Comparison of ENCODE assay signal across 9 mouse cellular contexts in the genomic region with DNA sequence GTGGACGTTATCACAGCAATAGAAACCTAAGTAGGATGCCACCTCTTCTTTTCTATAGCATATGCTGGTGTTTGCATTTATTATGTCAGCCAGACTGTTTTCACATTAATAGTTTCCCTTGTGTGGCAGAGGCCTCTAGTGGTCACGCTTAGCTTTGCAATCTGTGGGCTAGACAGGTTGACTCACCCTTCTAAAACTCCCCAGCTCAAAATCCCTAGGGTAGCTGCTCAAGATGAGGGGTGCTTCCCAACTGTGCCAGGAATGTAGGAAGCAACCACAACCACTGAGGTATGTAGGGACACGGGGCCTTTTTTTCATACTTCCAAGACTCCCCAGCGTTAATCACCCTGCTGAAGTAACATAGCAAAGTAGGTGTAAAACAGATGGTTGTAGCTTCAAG.
DNase-seq lines count a peak whose midpoint lies in the region; ATAC-seq and TF ChIP-seq lines count a peak whose summit lies in the region.
"Had no signal": no experiment of that assay in that cellular context is flagged by ENCODE, and none has a peak within 500 bp of the region (broad histone marks: within the 10 kb centered on the region; RNA-seq: fewer than 3 reads in every experiment).

No protein-coding gene starts in this region.

- no peak overlapping the region for H3K9ac ChIP-seq in heart, embryonic 12.5 days
- H3K9ac ChIP-seq in forebrain, embryonic 11.5 days (ENCODE audit: low read length) = no peak overlapping the region
- H3K9ac ChIP-seq in liver, embryonic 14.5 days (replicated peaks) = no peak overlapping the region
- H3K9ac ChIP-seq: limb, embryonic 12.5 days had no signal

- peak; percentile 67 for TF ChIP-seq CTCF in liver, embryonic 14.5 days (IDR thresholded peaks at IDR 0.05; ENCODE audit: low read depth)

- 37% methylated on average over 4 of the region's 4 CpGs for WGBS in heart, embryonic 12.5 days
- 41% methylated on average over 4 of the region's 4 CpGs for WGBS in forebrain, embryonic 11.5 days
- 31% methylated on average over 4 of the region's 4 CpGs for WGBS in liver, embryonic 14.5 days (ENCODE audit: insufficient replicate concordance)

- peak; percentile 22 to 78 for DNase-seq in heart, adult 18-20 months
- peak; percentile 3 for DNase-seq in brain, embryonic 18.5 days (ENCODE audit: low read depth, low spot score)
- DNase-seq in forebrain, embryonic 11.5 days (ENCODE audit: low spot score) = peak; percentile 56
- peak; percentile 64 for DNase-seq in kidney, adult 9 months
- DNase-seq in liver, embryonic 14.5 days (ENCODE audit: low read depth in 3 of 3, low spot score in 3 of 3) = peak in 1 of 3 experiments; percentile 6
- DNase-seq in right cerebral cortex, postnatal 25 days = peak; percentile 40

- TF ChIP-seq EP300 in liver, embryonic 14.5 days (IDR thresholded peaks at IDR 0.05; ENCODE audit: low read depth) = no peak

- no peak for ATAC-seq in heart, embryonic 12.5 days (ENCODE audit: insufficient number of reproducible peaks, low FRiP score)
- peak; percentile 45 for ATAC-seq in CD4-positive, CD25-positive, alpha-beta regulatory T cell, adult 4 months
- peak; percentile 39; the same call in 1 of the 2 replicates for ATAC-seq in forebrain, embryonic 11.5 days (replicated peaks; ENCODE audit: low FRiP score)
- no peak for ATAC-seq in liver, embryonic 14.5 days (ENCODE audit: insufficient read depth)

- no peak overlapping the region for H3K27ac ChIP-seq in heart, embryonic 12.5 days (ENCODE audit: poor library complexity, severe bottlenecking)
- H3K27ac ChIP-seq in forebrain, embryonic 11.5 days (ENCODE audit: low read depth, low read length) = no peak overlapping the region
- H3K27ac ChIP-seq in liver, embryonic 14.5 days = no peak overlapping the region
- H3K27ac ChIP-seq: limb, embryonic 12.5 days had no signal

- H3K4me1 ChIP-seq in heart, embryonic 12.5 days (replicated peaks) = no peaks in the 10 kb centered on the region
- H3K4me1 ChIP-seq in forebrain, embryonic 11.5 days (replicated peaks; ENCODE audit: control insufficient read depth, insufficient read depth, low read length) = no peaks in the 10 kb centered on the region
- no peaks in the 10 kb centered on the region for H3K4me1 ChIP-seq in liver, embryonic 14.5 days (replicated peaks; ENCODE audit: control insufficient read depth in 2 of 2, insufficient read depth in 2 of 2, low read length in 1 of 2)
- H3K4me1 ChIP-seq: limb, embryonic 12.5 days had no signal

- no peaks in the 10 kb centered on the region for H3K9me3 ChIP-seq in heart, embryonic 12.5 days (replicated peaks)
- H3K9me3 ChIP-seq in forebrain, embryonic 11.5 days (ENCODE audit: control insufficient read depth, low read length) = no peaks in the 10 kb centered on the region
- no peaks in the 10 kb centered on the region for H3K9me3 ChIP-seq in liver, embryonic 14.5 days (ENCODE audit: control insufficient read depth, low read length)
- H3K9me3 ChIP-seq: limb, embryonic 12.5 days had no signal

- H3K27me3 ChIP-seq in heart, embryonic 12.5 days (replicated peaks) = no peaks in the 10 kb centered on the region
- no peaks in the 10 kb centered on the region for H3K27me3 ChIP-seq in forebrain, embryonic 11.5 days (ENCODE audit: control insufficient read depth, insufficient read depth, low read length)
- no peaks in the 10 kb centered on the region for H3K27me3 ChIP-seq in liver, embryonic 14.5 days (ENCODE audit: control insufficient read depth, insufficient read depth, low read length)
- H3K27me3 ChIP-seq: limb, embryonic 12.5 days had no signal

- H3K4me3 ChIP-seq in heart, embryonic 12.5 days = no peak overlapping the region
- no peak overlapping the region for H3K4me3 ChIP-seq in forebrain, embryonic 11.5 days (ENCODE audit: low read depth, low read length)
- H3K4me3 ChIP-seq in liver, embryonic 14.5 days (ENCODE audit: insufficient read depth in 1 of 2, low read depth in 2 of 2, low read length in 2 of 2) = no peak overlapping the region
- H3K4me3 ChIP-seq: limb, embryonic 12.5 days had no signal

- no peaks in the 10 kb centered on the region; the same call in 1 of the 2 replicates for H3K36me3 ChIP-seq in heart, embryonic 12.5 days
- no peaks in the 10 kb centered on the region for H3K36me3 ChIP-seq in forebrain, embryonic 11.5 days (ENCODE audit: control insufficient read depth, insufficient read depth, low read length)
- no peaks in the 10 kb centered on the region for H3K36me3 ChIP-seq in liver, embryonic 14.5 days (replicated peaks; ENCODE audit: control insufficient read depth, insufficient read depth, low read depth)

- no peak overlapping the region for H3K4me2 ChIP-seq in heart, embryonic 12.5 days
- H3K4me2 ChIP-seq in forebrain, embryonic 11.5 days (ENCODE audit: low read depth, low read length, severe bottlenecking) = no peak overlapping the region
- no peak overlapping the region for H3K4me2 ChIP-seq in liver, embryonic 14.5 days (ENCODE audit: low read depth)
- H3K4me2 ChIP-seq: limb, embryonic 12.5 days had no signal

Comparison
In these comparisons a context has a peak if more than half of its experiments do, and no peak if none do; other contexts are left out.
1. ATAC-seq: peak in CD4-positive, CD25-positive, alpha-beta regulatory T cell, adult 4 months (single experiment) and forebrain, embryonic 11.5 days (single experiment); none in heart, embryonic 12.5 days (single experiment) and liver, embryonic 14.5 days (single experiment).